Comparison of ENCODE assay signal across 9 mouse cellular contexts in the genomic region with DNA sequence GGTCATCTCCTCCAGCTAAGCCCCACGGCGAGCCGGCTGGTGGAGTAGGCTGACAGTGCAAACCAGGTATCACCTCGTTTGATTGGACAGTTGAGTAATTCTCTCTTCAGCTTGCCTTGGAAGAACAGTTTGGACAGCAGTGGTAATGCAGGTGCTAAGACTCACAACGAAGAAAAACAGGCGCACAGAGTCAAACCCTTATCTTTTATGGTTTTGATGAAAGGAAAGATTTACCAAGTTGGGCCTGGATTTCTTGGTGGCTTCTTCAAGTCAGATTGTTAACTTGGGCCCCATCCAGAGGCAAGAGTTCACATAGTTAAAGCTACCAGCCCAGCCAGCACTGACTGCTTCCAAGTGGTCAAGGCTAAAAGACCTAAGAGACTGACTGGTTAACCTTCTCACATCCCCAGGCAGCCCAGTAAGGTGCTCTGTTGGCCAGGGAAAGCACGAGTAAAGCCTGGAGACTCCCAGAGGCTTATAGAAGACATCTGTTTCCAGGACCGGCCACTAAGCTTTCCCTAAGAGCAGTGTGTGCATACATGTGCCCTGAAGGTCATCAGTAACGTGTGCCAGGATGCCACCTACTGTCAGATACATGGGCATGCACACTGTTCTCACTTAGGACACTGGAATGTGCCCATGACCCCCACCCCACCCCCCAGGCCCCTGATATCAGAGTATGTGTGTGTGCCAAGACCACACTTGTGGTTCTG.
DNase-seq lines count a peak whose midpoint lies in the region; ATAC-seq and TF ChIP-seq lines count a peak whose summit lies in the region.
"Had no signal": no experiment of that assay in that cellular context is flagged by ENCODE, and none has a peak within 500 bp of the region (broad histone marks: within the 10 kb centered on the region; RNA-seq: fewer than 3 reads in every experiment).

No protein-coding gene starts in this region.

- intact Hi-C loops in gastrocnemius, postnatal 36 days (cut with DNase I), result no loop called here

- peak overlapping the region; percentile 47; the same call in 1 of the 2 replicates for H3K27ac ChIP-seq in hindbrain, embryonic 14.5 days
- no peak overlapping the region for H3K27ac ChIP-seq in hindbrain, embryonic 12.5 days
- H3K27ac ChIP-seq in bone marrow, adult 2 months (ENCODE audit: control insufficient read depth, insufficient read depth, low read depth, low read length, poor library complexity), result no peak overlapping the region
- peak overlapping the region; percentile 80 for H3K27ac ChIP-seq in midbrain, embryonic 14.5 days (replicated peaks; ENCODE audit: low read depth, low read length)
- H3K27ac ChIP-seq: macrophage had no signal

- H3K4me3 ChIP-seq in hindbrain, embryonic 14.5 days (replicated peaks; ENCODE audit: low read length), result no peak overlapping the region
- no peak overlapping the region for H3K4me3 ChIP-seq in hindbrain, embryonic 12.5 days
- no peak overlapping the region for H3K4me3 ChIP-seq in bone marrow, adult 2 months (replicated peaks; ENCODE audit: control insufficient read depth, low read depth, low read length)
- H3K4me3 ChIP-seq in midbrain, embryonic 14.5 days (replicated peaks; ENCODE audit: low read depth, low read length), result no peak overlapping the region

- H3K9me3 ChIP-seq in hindbrain, embryonic 14.5 days (ENCODE audit: control insufficient read depth, low read length), result no peaks in the 10 kb centered on the region
- H3K9me3 ChIP-seq in hindbrain, embryonic 12.5 days (replicated peaks), result no peaks in the 10 kb centered on the region
- H3K9me3 ChIP-seq in midbrain, embryonic 14.5 days (ENCODE audit: control insufficient read depth, low read length), result no peaks in the 10 kb centered on the region

- H3K4me2 ChIP-seq in hindbrain, embryonic 14.5 days (replicated peaks), result no peak overlapping the region
- H3K4me2 ChIP-seq in hindbrain, embryonic 12.5 days (replicated peaks), result no peak overlapping the region; the same call in 1 of the 2 replicates
- peak overlapping the region; percentile 30; the same call in 1 of the 2 replicates for H3K4me2 ChIP-seq in midbrain, embryonic 14.5 days (ENCODE audit: low read length)

- no peaks in the 10 kb centered on the region for H3K27me3 ChIP-seq in hindbrain, embryonic 14.5 days (ENCODE audit: control insufficient read depth, insufficient read depth, low read length)
- H3K27me3 ChIP-seq in hindbrain, embryonic 12.5 days, result no peaks in the 10 kb centered on the region
- H3K27me3 ChIP-seq in midbrain, embryonic 14.5 days (ENCODE audit: control insufficient read depth, insufficient read depth, low read length), result no peaks in the 10 kb centered on the region

- no peak for TF ChIP-seq POLR2A in bone marrow, adult 2 months (IDR thresholded peaks at IDR 0.05; ENCODE audit: borderline replicate concordance, control insufficient read depth, low read depth, low read length)

- DNase-seq in hindbrain, embryonic 14.5 days (ENCODE audit: low spot score), result no peak
- peak; percentile 33 for DNase-seq in induced T-regulatory cell, adult 2 months (ENCODE audit: low read depth)
- DNase-seq in midbrain, embryonic 14.5 days, result peak; percentile 65
- no peak for DNase-seq in ovary, adult 18-20 months (ENCODE audit: low spot score)
- no peak for DNase-seq in gastrocnemius, postnatal 36 days
- DNase-seq in spleen, postnatal 10 days (ENCODE audit: low spot score in 2 of 2), result no peak

- ATAC-seq in hindbrain, embryonic 14.5 days (ENCODE audit: low FRiP score), result no peak
- ATAC-seq in hindbrain, embryonic 12.5 days (ENCODE audit: low FRiP score), result no peak; the same call in 1 of the 2 replicates
- no peak for ATAC-seq in midbrain, embryonic 14.5 days (ENCODE audit: low FRiP score, low TSS enrichment)

- peak; percentile 66 for TF ChIP-seq CTCF in bone marrow, adult 2 months (IDR thresholded peaks at IDR 0.05; ENCODE audit: control insufficient read depth, insufficient read depth, low read length)

- H3K4me1 ChIP-seq in hindbrain, embryonic 14.5 days (replicated peaks; ENCODE audit: control insufficient read depth, insufficient read depth, low read length), result peaks cover 13% of the 10 kb centered on the region
- H3K4me1 ChIP-seq in hindbrain, embryonic 12.5 days, result peaks cover 19% of the 10 kb centered on the region
- peaks cover 2% of the 10 kb centered on the region; the same call in 1 of the 2 replicates for H3K4me1 ChIP-seq in bone marrow, adult 2 months (ENCODE audit: control insufficient read depth, insufficient read depth, low read length)
- peaks cover 21% of the 10 kb centered on the region for H3K4me1 ChIP-seq in midbrain, embryonic 14.5 days (ENCODE audit: control insufficient read depth, insufficient read depth, low read length)

- peaks cover 4% of the 10 kb centered on the region; the same call in 1 of the 2 replicates for H3K36me3 ChIP-seq in hindbrain, embryonic 14.5 days (replicated peaks; ENCODE audit: control insufficient read depth, insufficient read depth)
- H3K36me3 ChIP-seq in hindbrain, embryonic 12.5 days, result no peaks in the 10 kb centered on the region
- no peaks in the 10 kb centered on the region for H3K36me3 ChIP-seq in midbrain, embryonic 14.5 days (ENCODE audit: control insufficient read depth, insufficient read depth, low read length)

- 57% methylated on average over 9 of the region's 9 CpGs for WGBS in hindbrain, embryonic 14.5 days
- 65% methylated on average over 9 of the region's 9 CpGs for WGBS in hindbrain, embryonic 12.5 days
- 53% methylated on average over 9 of the region's 9 CpGs for WGBS in bone marrow, adult 2 months
- WGBS in midbrain, embryonic 14.5 days, result 56% methylated on average over 9 of the region's 9 CpGs

- H3K9ac ChIP-seq in hindbrain, embryonic 14.5 days, result no peak overlapping the region
- no peak overlapping the region for H3K9ac ChIP-seq in hindbrain, embryonic 12.5 days
- H3K9ac ChIP-seq in midbrain, embryonic 14.5 days (replicated peaks; ENCODE audit: low read length), result no peak overlapping the region

Comparison
In these comparisons a context has a peak if more than half of its experiments do, and no peak if none do; other contexts are left out.
1. H3K27ac ChIP-seq: peak in hindbrain, embryonic 14.5 days (single experiment) and midbrain, embryonic 14.5 days (single experiment); none in hindbrain, embryonic 12.5 days (single experiment) and bone marrow, adult 2 months (single experiment).
2. DNase-seq: peak in induced T-regulatory cell, adult 2 months (single experiment) and midbrain, embryonic 14.5 days (single experiment); none in hindbrain, embryonic 14.5 days (single experiment), ovary, adult 18-20 months (single experiment), gastrocnemius, postnatal 36 days (0 of 2) and spleen, postnatal 10 days (0 of 2).